Comparison of ENCODE assay signal across 24 mouse cellular contexts in the genomic region with DNA sequence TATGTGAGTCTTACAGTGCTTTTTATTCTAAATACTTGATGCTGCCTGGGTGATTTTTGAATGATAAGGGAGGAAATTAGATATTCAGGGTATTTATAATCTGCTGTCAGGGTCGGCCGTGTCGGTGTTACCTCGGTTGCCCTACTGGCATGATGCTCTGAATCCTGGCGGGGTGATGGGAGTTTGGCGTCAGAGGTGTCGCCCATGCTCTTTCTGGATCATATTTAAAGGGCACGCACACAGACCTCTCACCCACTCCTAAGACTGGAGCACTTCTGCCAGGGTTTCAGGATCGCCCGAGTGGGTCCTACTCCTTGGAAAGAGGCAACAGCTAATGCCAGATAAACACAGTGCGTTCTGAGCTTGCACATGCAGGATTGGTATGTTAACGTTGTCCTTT.
"Had no signal": no experiment of that assay in that cellular context is flagged by ENCODE, and none has a peak within 500 bp of the region (broad histone marks: within the 10 kb centered on the region; RNA-seq: fewer than 3 reads in every experiment).

No protein-coding gene starts in this region.

- ATAC-seq: inflammation-experienced regulatory T-cells, adult 6 months; intestine, embryonic 15.5 days; intestine, postnatal 0 days; liver, postnatal 0 days had no signal

- H3K4me3 ChIP-seq: heart, embryonic 10.5 days; heart, embryonic 13.5 days; heart, embryonic 15.5 days; hindbrain, embryonic 10.5 days; hindbrain, embryonic 12.5 days; intestine, embryonic 15.5 days; layer of hippocampus, adult 2 months; left cerebral cortex, adult 2 months; limb, embryonic 10.5 days; limb, embryonic 12.5 days; liver, embryonic 13.5 days; liver, embryonic 15.5 days had no signal

- H3K4me2 ChIP-seq: heart, embryonic 13.5 days; heart, embryonic 15.5 days; hindbrain, embryonic 12.5 days; hindbrain, embryonic 14.5 days; intestine, embryonic 15.5 days; limb, embryonic 12.5 days; liver, embryonic 11.5 days; liver, embryonic 13.5 days; liver, embryonic 15.5 days had no signal

- H3K27me3 ChIP-seq: heart, embryonic 13.5 days; heart, embryonic 15.5 days; hindbrain, embryonic 12.5 days; intestine, embryonic 15.5 days; limb, embryonic 12.5 days; liver, embryonic 13.5 days; liver, embryonic 15.5 days had no signal

- H3K9ac ChIP-seq: heart, embryonic 13.5 days; heart, embryonic 15.5 days; hindbrain, embryonic 12.5 days; hindbrain, embryonic 14.5 days; intestine, embryonic 15.5 days; limb, embryonic 12.5 days; liver, embryonic 13.5 days; liver, embryonic 15.5 days; liver, postnatal 0 days had no signal

- H3K36me3 ChIP-seq: heart, embryonic 10.5 days; heart, embryonic 15.5 days; hindbrain, embryonic 12.5 days; intestine, embryonic 15.5 days; limb, embryonic 10.5 days; limb, embryonic 12.5 days; liver, embryonic 13.5 days; liver, embryonic 15.5 days had no signal

- H3K27ac ChIP-seq: heart, embryonic 13.5 days; hindbrain, embryonic 10.5 days; hindbrain, embryonic 12.5 days; hindbrain, embryonic 14.5 days; intestine, embryonic 15.5 days; layer of hippocampus, adult 2 months; left cerebral cortex, adult 2 months; limb, embryonic 10.5 days; limb, embryonic 12.5 days; liver, embryonic 13.5 days; liver, embryonic 15.5 days had no signal

- H3K9me3 ChIP-seq: heart, embryonic 10.5 days; heart, embryonic 13.5 days; heart, embryonic 15.5 days; hindbrain, embryonic 10.5 days; hindbrain, embryonic 12.5 days; intestine, embryonic 15.5 days; limb, embryonic 10.5 days; limb, embryonic 12.5 days; liver, embryonic 13.5 days; liver, embryonic 15.5 days had no signal

- H3K4me1 ChIP-seq: liver, embryonic 13.5 days; liver, embryonic 15.5 days had no signal

- DNase-seq: heart, postnatal 4 days; kidney, adult 18-20 months; kidney, adult 8-10 months; kidney, postnatal 10 days; kidney, postnatal 25 days; kidney, postnatal 4 days; liver; liver, embryonic 13.5 days; liver, postnatal 0 days had no signal
